Mouse (Mus musculus) bone marrow, adult 2 months (tissue): ENCODE results near the gene Atp5d.

ENCODE experiments used
- CTCF ChIP-seq: fragments of 200-500 bp; IDR thresholded peaks from 2 replicates; pipeline ENCODE4 v1.5.1; 2011; ENCODE audit warnings: low read length, control low read depth; ENCODE audit not compliant: control insufficient read depth, insufficient read depth
- POLR2A ChIP-seq: fragments of 200-500 bp; IDR thresholded peaks from 2 replicates; pipeline ENCODE4 v1.6.1; 2011; ENCODE audit warnings: low read depth, mild to moderate bottlenecking, control low read depth, low read length, borderline replicate concordance; ENCODE audit not compliant: control insufficient read depth

GRCm38 (mm10) chr10:80135641-80136040, 2.8 kb upstream of the Atp5d start:
- TF ChIP-seq CTCF (no peak), POLR2A (no peak)
